Mouse (Mus musculus) limb, embryonic 13.5 days (tissue): ENCODE measurements at regions not wholly inside any gene's neighbourhood (a gene's known extent, or its start where the extent isn't known, plus 50 kb on each side); places are given as distances from the start of the nearest gene placed in this dataset.

Experiments used
- ATAC-seq: fragments of 200-750 bp; cut with Nextera tagmentation; 2 replicates; pipeline ENCODE4 v1.8.0; 2017; ENCODE audit warnings: low read depth, moderate number of reproducible peaks, moderate TSS enrichment; ENCODE audit not compliant: low FRiP score
- H3K27ac ChIP-seq: fragments of 300-500 bp; sonication (generic); 2 replicates; pipeline ENCODE4 v1.5.1; 2015; ENCODE audit warnings: inconsistent platforms, mild to moderate bottlenecking, moderate library complexity
- H3K27me3 ChIP-seq: fragments of 300-500 bp; sonication (generic); 2 replicates; pipeline ENCODE4 v1.6.1; 2015; ENCODE audit warnings: mild to moderate bottlenecking, inconsistent platforms
- H3K36me3 ChIP-seq: fragments of 300-500 bp; sonication (generic); 2 replicates; pipeline ENCODE4 v1.6.1; 2015; ENCODE audit warnings: inconsistent platforms, mild to moderate bottlenecking, moderate library complexity
- H3K4me1 ChIP-seq: fragments of 300-500 bp; sonication (generic); 2 replicates; pipeline ENCODE4 v1.6.1; 2015; ENCODE audit warnings: inconsistent platforms
- H3K4me2 ChIP-seq: fragments of 300-500 bp; sonication (generic); replicated peaks from 2 replicates; pipeline ENCODE4 v1.6.1; 2015; ENCODE audit warnings: inconsistent platforms, mild to moderate bottlenecking, moderate library complexity
- H3K4me3 ChIP-seq: fragments of 300-500 bp; sonication (generic); 2 replicates; pipeline ENCODE4 v1.5.1; 2015; ENCODE audit warnings: moderate library complexity, mild to moderate bottlenecking, inconsistent platforms
- H3K9ac ChIP-seq: fragments of 300-500 bp; sonication (generic); 2 replicates; pipeline ENCODE4 v1.6.1; 2015; ENCODE audit warnings: mild to moderate bottlenecking, inconsistent platforms
- H3K9me3 ChIP-seq: fragments of 300-500 bp; sonication (generic); 2 replicates; pipeline ENCODE4 v1.6.1; 2016; ENCODE audit warnings: inconsistent platforms
- WGBS: fragments of 180-500 bp; shearing (Covaris S2); methylation state at CpG from one replicate; pipeline ENCODE4 v1.1.7; 2015; 5-methylcytosine and 5-hydroxymethylcytosine counted together

GRCm38 (mm10) chr5:46666250-46666649 lies 808.8 kb upstream of the Lcorl start:
- H3K4me2 ChIP-seq, result no peak overlapping the region
- WGBS, result 16% methylated on average over 3 of the region's 3 CpGs
- no peak overlapping the region for H3K9ac ChIP-seq
- no peaks in the 10 kb centered on the region for H3K36me3 ChIP-seq
- no peaks in the 10 kb centered on the region for H3K4me1 ChIP-seq
- no peaks in the 10 kb centered on the region for H3K9me3 ChIP-seq
- no peak for ATAC-seq
- H3K27ac ChIP-seq, result no peak overlapping the region
- no peaks in the 10 kb centered on the region for H3K27me3 ChIP-seq
- no peak overlapping the region for H3K4me3 ChIP-seq

GRCm38 (mm10) chr5:46657065-46657464 lies 799.6 kb upstream of the Lcorl start:
- no peaks in the 10 kb centered on the region for H3K27me3 ChIP-seq
- no peak for ATAC-seq
- no peak overlapping the region for H3K4me3 ChIP-seq
- no peak overlapping the region for H3K4me2 ChIP-seq
- H3K27ac ChIP-seq, result no peak overlapping the region
- H3K9ac ChIP-seq, result no peak overlapping the region
- no peaks in the 10 kb centered on the region for H3K9me3 ChIP-seq
- H3K4me1 ChIP-seq, result no peaks in the 10 kb centered on the region
- H3K36me3 ChIP-seq, result no peaks in the 10 kb centered on the region

GRCm38 (mm10) chr5:46654189-46654588 lies 796.8 kb upstream of the Lcorl start:
- H3K4me1 ChIP-seq, result no peaks in the 10 kb centered on the region
- H3K9ac ChIP-seq, result no peak overlapping the region
- no peak overlapping the region for H3K27ac ChIP-seq
- H3K36me3 ChIP-seq, result no peaks in the 10 kb centered on the region
- no peaks in the 10 kb centered on the region for H3K9me3 ChIP-seq
- ATAC-seq, result no peak
- WGBS, result 92% methylated on average over 1 of the region's 1 CpGs
- H3K27me3 ChIP-seq, result no peaks in the 10 kb centered on the region
- H3K4me2 ChIP-seq, result no peak overlapping the region
- no peak overlapping the region for H3K4me3 ChIP-seq

GRCm38 (mm10) chr5:46643009-46643408 lies 785.6 kb upstream of the Lcorl start:
- Histone ChIP-seq H3K36me3 (no peaks in the 10 kb centered on the region), H3K4me2 (no peak overlapping the region), H3K9ac (no peak overlapping the region), H3K27ac (no peak overlapping the region), H3K4me1 (no peaks in the 10 kb centered on the region), H3K4me3 (no peak overlapping the region), H3K9me3 (no peaks in the 10 kb centered on the region), H3K27me3 (no peaks in the 10 kb centered on the region)
- no peak for ATAC-seq
- 84% methylated on average over 2 of the region's 2 CpGs for WGBS

- H3K9me3 ChIP-seq, result no peaks in the 10 kb centered on the region
- H3K9ac ChIP-seq, result no peak overlapping the region
- no peak for ATAC-seq
- H3K4me1 ChIP-seq, result no peaks in the 10 kb centered on the region
- no peak overlapping the region for H3K27ac ChIP-seq
- H3K27me3 ChIP-seq, result no peaks in the 10 kb centered on the region
- H3K4me2 ChIP-seq, result no peak overlapping the region
- H3K4me3 ChIP-seq, result no peak overlapping the region
- H3K36me3 ChIP-seq, result no peaks in the 10 kb centered on the region
Measured at GRCm38 (mm10) chr5:46635116-46635668, 777.8 kb upstream of the Lcorl start.
